Mouse (Mus musculus): ENCODE measurements around the gene Hal.
A peak's percentile ranks its signal among the peaks of the same experiment; 100 is the strongest.

Hal gene

GRCm38 (mm10) chr10:93488066-93488827, at the start of gene Hal:
Gene Hal, plus strand, starts transcription at chr10:93488768.
- no peak for DNase-seq

- no peak for DNase-seq
These were observed 47.1 kb upstream of the Hal start for GRCm38 (mm10) chr10:93441501-93441900.

- no peak for DNase-seq
These were observed 46.4 kb upstream of the Hal start for GRCm38 (mm10) chr10:93442183-93442582.

- DNase-seq: no peak
These were observed 44.2 kb upstream of the Hal start for GRCm38 (mm10) chr10:93444407-93444806.

DNA sequence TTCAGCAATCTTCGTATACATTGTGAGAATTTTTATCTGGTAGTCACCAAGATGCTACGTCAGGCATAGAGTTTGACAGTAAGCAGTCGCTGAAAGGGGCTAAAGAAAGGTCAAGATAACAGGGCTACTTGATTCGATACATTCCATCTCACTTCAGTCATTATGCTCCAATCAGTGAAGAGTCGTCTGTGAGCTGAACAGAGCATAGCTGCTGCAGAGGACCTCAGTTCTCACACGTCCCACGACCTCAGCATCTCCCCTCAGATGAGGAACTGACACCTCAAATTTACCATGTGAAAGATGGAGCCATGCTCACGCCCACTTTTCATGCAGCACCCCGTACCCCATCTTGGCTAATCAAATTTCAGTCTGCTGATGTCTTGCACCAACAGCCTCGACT, 41.2 kb upstream of the Hal start:
- DNase-seq: no peak

DNA sequence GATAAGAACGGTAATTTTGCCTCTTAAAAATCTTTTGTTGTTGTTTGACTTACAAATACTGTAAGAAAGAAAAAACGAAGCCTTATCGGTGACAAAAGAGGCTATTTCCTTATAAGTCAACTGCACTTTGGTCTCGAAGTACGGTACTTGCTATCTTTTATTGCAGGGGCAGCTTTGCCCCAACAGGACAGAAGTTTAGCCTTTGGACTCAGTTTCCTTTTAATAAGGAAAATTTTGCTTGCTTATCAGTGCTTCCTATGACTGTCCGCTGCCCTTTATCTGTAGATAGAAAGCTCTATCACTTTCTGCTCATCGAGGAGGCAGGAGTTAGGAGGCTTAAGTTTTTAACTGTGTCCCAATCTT, 33.9 kb upstream of the Hal start:
- DNase-seq: no peak

DNA sequence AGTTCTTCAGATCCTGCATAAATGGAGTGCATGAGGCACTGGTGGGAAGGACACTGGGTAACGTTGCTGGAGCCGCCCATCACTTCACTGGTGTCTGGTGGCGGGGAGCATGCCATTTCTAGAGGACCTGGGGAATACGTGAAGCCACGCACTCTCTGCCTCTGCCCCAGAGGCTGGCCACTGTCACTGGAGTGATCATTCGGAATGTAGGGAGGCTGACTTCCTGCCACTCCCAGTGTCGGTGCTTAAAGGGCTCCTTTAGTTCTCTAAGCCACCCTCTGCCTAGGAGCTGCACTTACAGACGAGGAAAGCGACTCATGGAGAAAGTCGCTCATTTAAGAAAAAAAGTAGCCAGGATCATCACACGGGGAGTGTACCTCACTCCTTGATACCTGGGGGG, 28.5 kb upstream of the Hal start:
- no peak for DNase-seq

GRCm38 (mm10) chr10:93462692-93463382, 25.7 kb upstream of the Hal start:
- no peak for DNase-seq

- DNase-seq: no peak
These were observed 25.0 kb upstream of the Hal start for GRCm38 (mm10) chr10:93463611-93464010.

- DNase-seq: no peak
These were observed 21.3 kb upstream of the Hal start for GRCm38 (mm10) chr10:93467259-93467658.

DNA sequence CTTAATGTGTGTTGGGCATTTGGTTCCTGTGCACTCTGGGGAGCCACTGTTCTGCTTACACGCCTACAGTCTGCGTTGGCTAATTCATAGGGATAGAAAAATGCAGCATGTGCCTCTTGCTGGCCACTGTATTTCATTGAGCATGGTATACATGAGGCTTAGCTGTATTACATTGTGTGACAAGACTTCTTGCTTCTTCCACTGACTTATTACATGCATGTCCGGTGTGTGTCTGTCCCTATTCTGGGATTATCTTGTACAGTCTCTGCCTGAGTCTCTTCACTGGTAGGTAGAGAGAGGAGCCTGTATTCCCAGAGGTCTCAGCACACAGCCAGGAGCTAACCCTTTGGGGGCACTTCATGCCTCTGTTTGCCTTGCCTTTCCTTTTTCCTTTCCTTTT, 20.8 kb upstream of the Hal start:
- DNase-seq: no peak

DNA sequence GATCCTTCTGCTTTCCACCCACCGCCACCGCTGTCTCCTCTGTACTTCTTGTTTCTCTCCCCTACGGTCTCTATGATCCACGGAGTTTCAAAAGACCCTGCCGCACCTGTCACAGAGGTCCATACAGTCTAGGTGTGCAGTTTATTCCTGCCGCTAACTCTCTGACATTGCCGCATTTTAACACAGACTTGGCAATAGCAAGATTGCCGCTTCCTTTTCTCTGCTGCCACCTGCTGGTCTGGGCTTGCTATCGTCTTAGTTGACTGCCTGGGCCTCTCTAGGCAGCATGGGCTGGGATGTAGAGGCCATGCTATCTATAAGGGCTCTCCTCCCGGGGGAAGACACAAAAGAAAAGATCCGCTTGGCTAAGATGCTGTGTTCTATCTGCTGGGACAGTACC, 17.2 kb upstream of the Hal start:
- peak; percentile 76 for DNase-seq

- DNase-seq: no peak
These were observed 4.1 kb upstream of the Hal start for GRCm38 (mm10) chr10:93484511-93484910.

GRCm38 (mm10) chr10:93485055-93485691, 3.4 kb upstream of the Hal start:
- DNase-seq: peak; percentile 20

- peak; percentile 42 for DNase-seq
These were observed 1.9 kb upstream of the Hal start for GRCm38 (mm10) chr10:93486622-93487021.

- no peak for DNase-seq
These were observed 259 bp downstream of the Hal start for GRCm38 (mm10) chr10:93488828-93489226.

DNA sequence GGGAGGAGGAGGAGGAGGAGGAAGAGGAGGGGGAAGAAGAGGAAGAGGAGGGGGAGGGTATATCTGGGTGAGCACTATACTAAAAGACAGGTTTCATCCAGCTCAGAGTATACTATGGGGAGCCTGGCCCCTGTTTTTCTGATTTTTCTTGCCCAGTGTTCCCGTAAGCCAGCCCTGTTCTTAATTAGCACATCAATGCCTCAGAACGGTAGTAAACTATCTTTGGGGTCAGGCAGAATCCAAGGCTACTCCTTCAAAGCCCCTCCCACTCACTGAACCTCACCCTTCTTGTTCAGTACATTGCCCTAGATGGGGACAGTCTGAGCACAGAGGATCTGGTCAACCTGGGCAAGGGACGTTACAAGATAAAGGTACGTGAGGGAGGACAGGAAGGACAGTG, 1.9 kb downstream of the Hal start:
- DNase-seq: no peak

GRCm38 (mm10) chr10:93500864-93501263, 12.3 kb downstream of the Hal start:
- DNase-seq: no peak

DNA sequence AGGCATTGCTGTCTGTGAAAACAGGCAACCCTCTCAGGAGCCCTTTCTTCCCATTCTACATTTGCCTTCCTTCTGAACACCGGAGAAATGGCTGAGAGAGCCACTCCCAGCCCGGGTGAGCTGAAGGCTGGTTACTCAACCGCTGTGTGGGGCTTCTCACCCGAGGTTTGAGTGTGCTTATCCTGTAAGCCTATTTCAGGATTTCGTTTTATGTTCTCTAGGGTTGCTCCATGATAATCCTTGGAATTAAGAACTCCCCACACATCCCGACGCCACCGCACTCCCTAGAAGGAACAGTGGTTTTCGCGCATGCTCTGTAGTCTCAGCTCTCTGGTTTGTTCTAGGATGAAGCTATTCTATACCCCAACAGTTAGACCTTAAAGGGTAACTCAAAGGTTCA, 12.8 kb downstream of the Hal start:
- no peak for DNase-seq

GRCm38 (mm10) chr10:93508383-93508970, 19.9 kb downstream of the Hal start:
- no peak for DNase-seq

- DNase-seq: no peak
These were observed 21.1 kb downstream of the Hal start for GRCm38 (mm10) chr10:93509532-93510153.

- DNase-seq: no peak
These were observed 26.9 kb downstream of the Hal start for GRCm38 (mm10) chr10:93515419-93515818.

- no peak for DNase-seq
These were observed 27.4 kb downstream of the Hal start for GRCm38 (mm10) chr10:93515927-93516326.

Measured in right cerebral cortex, adult 18-20 months (tissue).